Mouse (Mus musculus) embryo, embryonic 11 days (tissue): ENCODE results near the gene Plxna2.

ENCODE experiments used
- DNase-seq: peaks from one replicate; pipeline ENCODE4 v3.0.0-alpha.2; 2015

Gene Plxna2

GRCm38 (mm10) chr1:194836671-194837070 is 218.7 kb downstream of the Plxna2 start:
- DNase-seq = no peak

- peak; percentile 39 for DNase-seq
These were observed 221.4 kb downstream of the Plxna2 start for GRCm38 (mm10) chr1:194839230-194839910.

GRCm38 (mm10) chr1:194843020-194843419 is 225.0 kb downstream of the Plxna2 start:
- DNase-seq = no peak

GRCm38 (mm10) chr1:194847014-194847413 is 229.0 kb downstream of the Plxna2 start:
- DNase-seq = no peak

- no peak for DNase-seq
These were observed 233.4 kb downstream of the Plxna2 start for GRCm38 (mm10) chr1:194851242-194852064.

GRCm38 (mm10) chr1:194852065-194852358 is 234.0 kb downstream of the Plxna2 start:
- no peak for DNase-seq
